Mouse (Mus musculus) stomach, embryonic 14.5 days (tissue): ENCODE results near the gene Tnfrsf19. TPM values are rescaled to one million over a fixed set of nuclear protein-coding genes. Genes with fewer than 3 reads are reported as not detected.
A peak's percentile ranks its signal among the peaks of the same experiment; 100 is the strongest.

Source experiments
- ATAC-seq: fragments of 200-750 bp; cut with Nextera tagmentation; 2 replicates; pipeline ENCODE4 v1.8.0; 2017; ENCODE audit warnings: low read depth, moderate TSS enrichment; ENCODE audit not compliant: insufficient number of reproducible peaks, insufficient read depth, low FRiP score
- H3K27ac ChIP-seq: fragments of 300-500 bp; sonication (generic); 2 replicates; pipeline ENCODE4 v1.5.1; 2014; ENCODE audit warnings: mild to moderate bottlenecking, low read length, moderate library complexity, mixed read lengths
- H3K27me3 ChIP-seq: fragments of 300-500 bp; sonication (generic); 2 replicates; pipeline ENCODE4 v1.6.1; 2014; ENCODE audit warnings: low read length, control low read depth, mixed read lengths; ENCODE audit not compliant: control insufficient read depth, insufficient read depth
- H3K36me3 ChIP-seq: fragments of 300-500 bp; sonication (generic); 2 replicates; pipeline ENCODE4 v1.6.1; 2014; ENCODE audit warnings: mild to moderate bottlenecking, control low read depth, low read length, moderate library complexity, mixed read lengths; ENCODE audit not compliant: control insufficient read depth, insufficient read depth
- H3K4me1 ChIP-seq: fragments of 300-500 bp; sonication (generic); 2 replicates; pipeline ENCODE4 v1.6.1; 2014; ENCODE audit warnings: low read length, control low read depth, mixed read lengths; ENCODE audit not compliant: control insufficient read depth, insufficient read depth
- H3K4me2 ChIP-seq: fragments of 300-500 bp; sonication (generic); replicated peaks from 2 replicates; pipeline ENCODE4 v1.6.1; 2014; ENCODE audit warnings: low read depth, low read length, control low read depth
- H3K4me3 ChIP-seq: fragments of 300-500 bp; sonication (generic); 2 replicates; pipeline ENCODE4 v1.5.1; 2014; ENCODE audit warnings: low read depth, low read length, control low read depth
- H3K9ac ChIP-seq: fragments of 300-500 bp; sonication (generic); replicated peaks from 2 replicates; pipeline ENCODE4 v1.6.1; 2014; ENCODE audit warnings: low read depth, mild to moderate bottlenecking, control low read depth, low read length, moderate library complexity, mixed read lengths
- H3K9me3 ChIP-seq: fragments of 300-500 bp; sonication (generic); 2 replicates; pipeline ENCODE4 v1.6.1; 2016; ENCODE audit warnings: low read depth, low read length, control low read depth; ENCODE audit not compliant: control insufficient read depth
- WGBS: fragments of 180-500 bp; shearing (Covaris S2); extraction: QIAGEN DNeasy Blood & Tissue Kit; methylation state at CpG from one replicate; pipeline ENCODE4 v1.1.7; 2014; 5-methylcytosine and 5-hydroxymethylcytosine counted together
- polyA plus RNA-seq: library from polyadenylated mRNA; unstranded; fragments of >200 nt; fragmentation: Nextera tagmentation; extraction: Ambion mirVana; gene quantifications from 2 replicates; pipeline ENCODE4 v1.2.1, GENCODE M21; 2014

Gene Tnfrsf19
- 42.0 and 44.0 TPM in 2 replicates for polyA plus RNA-seq

- peak within 1 kb of the TSS; percentile 41 for H3K4me3 ChIP-seq
- H3K4me1 ChIP-seq = peaks cover 17% of the 10 kb centered on the region
- peak within 1 kb of the TSS; percentile 77 for H3K27ac ChIP-seq
- peak within 1 kb of the TSS; percentile 81 for H3K4me2 ChIP-seq
- no peaks in the 10 kb centered on the region for H3K36me3 ChIP-seq
- peak; percentile 92 for ATAC-seq
- H3K27me3 ChIP-seq = no peaks in the 10 kb centered on the region; the same call in 1 of the 2 replicates
- H3K9ac ChIP-seq = peak within 1 kb of the TSS; percentile 37
- under 1% methylated on average over 38 of the region's 38 CpGs for WGBS
- no peaks in the 10 kb centered on the region for H3K9me3 ChIP-seq
These were observed at the start of gene Tnfrsf19 for GRCm38 (mm10) chr14:61046091-61046681. Tnfrsf19 (minus strand) TSS chr14:61046490.

DNA sequence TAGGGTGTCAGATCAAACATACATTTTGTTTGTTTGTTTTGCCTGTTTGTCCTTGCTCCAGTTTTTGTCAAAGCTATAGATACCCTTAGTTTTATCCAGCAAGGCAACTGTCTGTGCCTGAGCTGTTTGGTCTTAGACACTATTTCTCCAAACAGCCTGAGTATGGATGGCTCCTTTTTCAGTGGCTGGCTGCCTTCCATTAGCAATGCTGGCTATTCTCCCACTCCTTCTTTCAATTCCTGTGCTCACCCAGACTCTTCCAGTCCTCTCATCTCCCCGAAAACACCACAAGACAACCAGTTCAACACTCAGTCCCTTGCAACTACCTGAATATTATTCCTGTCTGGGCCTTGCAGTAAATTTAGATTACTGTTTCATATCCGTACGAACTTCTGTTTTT is 45.8 kb upstream of the Tnfrsf19 start:
- ATAC-seq = no peak
- 91% methylated on average over 3 of the region's 3 CpGs for WGBS
- no peaks in the 10 kb centered on the region for H3K9me3 ChIP-seq

DNA sequence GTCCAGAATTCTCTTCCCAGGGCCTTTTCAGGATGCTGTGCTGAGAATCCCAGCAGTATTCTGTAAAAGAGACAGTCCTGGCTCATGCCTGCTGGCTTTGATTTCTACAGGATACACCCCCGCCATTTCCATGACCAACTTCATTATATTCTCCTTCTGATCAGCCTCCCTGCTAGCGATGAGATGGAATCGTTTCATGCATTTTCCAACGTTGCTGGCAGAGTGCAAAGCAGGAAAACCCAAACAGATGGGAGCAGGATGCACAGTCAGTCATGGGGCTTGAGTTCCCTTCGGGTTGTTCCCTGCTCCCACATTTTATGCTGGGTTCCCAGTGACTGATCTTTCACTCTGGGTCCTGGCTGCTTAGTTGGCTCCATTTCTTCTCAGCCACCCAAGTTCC is 44.7 kb upstream of the Tnfrsf19 start:
- Histone ChIP-seq H3K27me3 (no peaks in the 10 kb centered on the region), H3K4me1 (no peaks in the 10 kb centered on the region), H3K9ac (no peak overlapping the region), H3K4me2 (no peak overlapping the region), H3K9me3 (no peaks in the 10 kb centered on the region), H3K36me3 (no peaks in the 10 kb centered on the region), H3K27ac (no peak overlapping the region), H3K4me3 (no peak overlapping the region)
- 79% methylated on average over 5 of the region's 5 CpGs for WGBS
- ATAC-seq = no peak

More for the DNA sequence above, 45.8 kb upstream of the Tnfrsf19 start:
- no peak overlapping the region for H3K4me2 ChIP-seq
- H3K27ac ChIP-seq = no peak overlapping the region
- H3K9ac ChIP-seq = no peak overlapping the region
- H3K4me1 ChIP-seq = no peaks in the 10 kb centered on the region
- no peak overlapping the region for H3K4me3 ChIP-seq
- H3K36me3 ChIP-seq = no peaks in the 10 kb centered on the region
- no peaks in the 10 kb centered on the region for H3K27me3 ChIP-seq

- no peaks in the 10 kb centered on the region for H3K9me3 ChIP-seq
- H3K4me2 ChIP-seq = no peak overlapping the region
- no peak overlapping the region for H3K4me3 ChIP-seq
- H3K27me3 ChIP-seq = no peaks in the 10 kb centered on the region
- H3K27ac ChIP-seq = no peak overlapping the region
- no peak overlapping the region for H3K9ac ChIP-seq
- no peak for ATAC-seq
- 63% methylated on average over 8 of the region's 8 CpGs for WGBS
- H3K36me3 ChIP-seq = no peaks in the 10 kb centered on the region
- no peaks in the 10 kb centered on the region for H3K4me1 ChIP-seq
These were observed 41.9 kb upstream of the Tnfrsf19 start for GRCm38 (mm10) chr14:61088187-61088586.

- no peak overlapping the region for H3K4me2 ChIP-seq
- no peak overlapping the region for H3K9ac ChIP-seq
- no peaks in the 10 kb centered on the region for H3K4me1 ChIP-seq
- no peaks in the 10 kb centered on the region for H3K36me3 ChIP-seq
- 49% methylated on average over 3 of the region's 3 CpGs for WGBS
- no peaks in the 10 kb centered on the region for H3K27me3 ChIP-seq
- H3K9me3 ChIP-seq = no peaks in the 10 kb centered on the region
- H3K27ac ChIP-seq = no peak overlapping the region
- H3K4me3 ChIP-seq = no peak overlapping the region
- ATAC-seq = no peak
These were observed 39.0 kb upstream of the Tnfrsf19 start for GRCm38 (mm10) chr14:61085325-61085724.

DNA sequence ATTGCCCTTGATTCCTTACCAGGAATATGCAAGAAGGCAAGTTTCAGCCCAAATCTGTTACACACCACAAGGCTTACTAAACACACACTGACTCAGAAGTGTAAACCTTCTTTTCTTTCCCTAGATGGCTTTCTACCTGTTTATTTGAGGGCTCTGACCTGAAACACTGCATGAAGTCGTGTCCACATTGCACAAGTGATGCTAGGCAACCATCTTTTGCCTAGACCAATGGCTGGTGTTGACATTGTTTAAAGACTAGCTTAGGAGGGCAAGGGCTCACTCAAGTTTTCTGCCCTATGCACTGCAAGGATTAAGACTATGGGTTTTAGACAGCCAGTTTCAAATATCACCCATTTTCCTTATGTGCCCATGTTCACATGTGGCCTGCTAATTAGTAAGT is 23.3 kb upstream of the Tnfrsf19 start:
- H3K36me3 ChIP-seq = no peaks in the 10 kb centered on the region
- H3K4me1 ChIP-seq = 0 out of 2 replicates have a peak, but pooled peaks cover 3% of the 10 kb centered on the region
- no peak overlapping the region for H3K9ac ChIP-seq
- H3K9me3 ChIP-seq = no peaks in the 10 kb centered on the region
- H3K4me3 ChIP-seq = no peak overlapping the region
- no peak for ATAC-seq
- no peaks in the 10 kb centered on the region for H3K27me3 ChIP-seq
- no peak overlapping the region for H3K27ac ChIP-seq
- H3K4me2 ChIP-seq = no peak overlapping the region
- 47% methylated on average over 1 of the region's 1 CpGs for WGBS

- no peaks in the 10 kb centered on the region for H3K27me3 ChIP-seq
- no peaks in the 10 kb centered on the region for H3K36me3 ChIP-seq
- WGBS = 37% methylated on average over 3 of the region's 3 CpGs
- H3K9me3 ChIP-seq = no peaks in the 10 kb centered on the region
- no peak overlapping the region for H3K4me2 ChIP-seq
- ATAC-seq = no peak; the same call in 1 of the 2 replicates
- H3K4me3 ChIP-seq = no peak overlapping the region
- H3K27ac ChIP-seq = no peak overlapping the region
- H3K4me1 ChIP-seq = peaks cover 3% of the 10 kb centered on the region; the same call in 1 of the 2 replicates
- H3K9ac ChIP-seq = no peak overlapping the region
These were observed 15.4 kb upstream of the Tnfrsf19 start for GRCm38 (mm10) chr14:61061729-61062128.

DNA sequence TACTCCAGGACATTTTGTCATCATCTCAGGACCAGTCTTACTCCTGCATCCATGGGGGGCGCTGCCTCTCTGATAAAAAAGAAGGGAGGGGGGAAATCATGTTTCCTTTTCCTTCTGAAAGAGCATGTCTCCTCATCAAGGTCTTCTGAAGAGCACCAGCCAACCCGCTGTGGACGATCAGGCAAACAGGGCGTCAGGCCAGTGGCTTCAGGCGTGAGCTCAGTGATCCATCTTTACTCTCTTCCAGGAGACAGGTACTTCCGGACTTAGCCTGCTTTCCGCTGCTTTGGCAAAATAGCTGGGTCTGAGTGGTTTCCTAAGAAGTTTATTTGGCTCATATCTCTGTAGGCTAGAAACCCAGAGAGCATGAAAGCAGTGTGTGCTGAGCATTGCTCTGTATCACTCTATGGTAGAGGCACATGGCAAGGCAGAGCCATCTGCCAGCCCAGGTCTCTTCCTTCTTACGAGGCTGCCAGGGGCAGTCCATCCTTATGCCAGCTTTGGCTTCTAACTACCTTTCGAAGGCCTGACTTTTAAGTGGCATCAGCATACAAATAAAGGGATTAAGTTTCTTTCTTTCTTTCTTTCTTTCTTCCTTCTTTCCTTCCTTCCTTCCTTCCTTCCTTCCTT is 13.1 kb upstream of the Tnfrsf19 start:
- Histone ChIP-seq H3K4me2 (no peak overlapping the region), H3K9me3 (no peaks in the 10 kb centered on the region), H3K9ac (no peak overlapping the region), H3K36me3 (no peaks in the 10 kb centered on the region), H3K27me3 (no peaks in the 10 kb centered on the region), H3K27ac (no peak overlapping the region), H3K4me1 (peaks cover 3% of the 10 kb centered on the region; the same call in 1 of the 2 replicates), H3K4me3 (no peak overlapping the region)
- WGBS = 61% methylated on average over 9 of the region's 9 CpGs
- no peak for ATAC-seq
